Mouse (Mus musculus) heart, embryonic 15.5 days (tissue): ENCODE results near the gene Prdm2. TPM values are rescaled to one million over a fixed set of nuclear protein-coding genes. Genes with fewer than 3 reads are reported as not detected.

Experiments used
- ATAC-seq: fragments of 200-750 bp; cut with Nextera tagmentation; replicated peaks from 2 replicates; pipeline ENCODE4 v1.8.0; 2017; ENCODE audit warnings: low read depth, moderate TSS enrichment; ENCODE audit not compliant: insufficient number of reproducible peaks, insufficient read depth, low FRiP score
- H3K27ac ChIP-seq: fragments of 300-500 bp; sonication (generic); 2 replicates; pipeline ENCODE4 v1.5.1; 2015; ENCODE audit warnings: mild to moderate bottlenecking, inconsistent platforms
- H3K27me3 ChIP-seq: fragments of 300-500 bp; sonication (generic); 2 replicates; pipeline ENCODE4 v1.6.1; 2015; ENCODE audit warnings: inconsistent platforms
- H3K36me3 ChIP-seq: fragments of 300-500 bp; sonication (generic); 2 replicates; pipeline ENCODE4 v1.6.1; 2015; ENCODE audit warnings: mild to moderate bottlenecking, inconsistent platforms
- H3K4me1 ChIP-seq: fragments of 300-500 bp; sonication (generic); replicated peaks from 2 replicates; pipeline ENCODE4 v1.6.1; 2015; ENCODE audit warnings: inconsistent platforms
- H3K4me2 ChIP-seq: fragments of 300-500 bp; sonication (generic); 2 replicates; pipeline ENCODE4 v1.6.1; 2015; ENCODE audit warnings: inconsistent platforms, mild to moderate bottlenecking, moderate library complexity
- H3K4me3 ChIP-seq: fragments of 300-500 bp; sonication (generic); 2 replicates; pipeline ENCODE4 v1.5.1; 2015; ENCODE audit warnings: mild to moderate bottlenecking, inconsistent platforms
- H3K9ac ChIP-seq: fragments of 300-500 bp; sonication (generic); 2 replicates; pipeline ENCODE4 v1.6.1; 2015; ENCODE audit warnings: mild to moderate bottlenecking, inconsistent platforms
- H3K9me3 ChIP-seq: fragments of 300-500 bp; sonication (generic); replicated peaks from 2 replicates; pipeline ENCODE4 v1.6.1; 2016; ENCODE audit warnings: inconsistent platforms
- WGBS: fragments of 180-500 bp; shearing (Covaris S2); methylation state at CpG from one replicate; pipeline ENCODE4 v1.1.7; 2015; ENCODE audit warnings: mixed read lengths; 5-methylcytosine and 5-hydroxymethylcytosine counted together
- polyA plus RNA-seq: library from polyadenylated mRNA; unstranded; fragments of >200 nt; fragmentation: Nextera tagmentation; extraction: Ambion mirVana; gene quantifications from 2 replicates; pipeline ENCODE4 v1.2.1, GENCODE M21; 2015

The Prdm2 gene
- 6.6 and 7.8 TPM in 2 replicates for polyA plus RNA-seq

DNA sequence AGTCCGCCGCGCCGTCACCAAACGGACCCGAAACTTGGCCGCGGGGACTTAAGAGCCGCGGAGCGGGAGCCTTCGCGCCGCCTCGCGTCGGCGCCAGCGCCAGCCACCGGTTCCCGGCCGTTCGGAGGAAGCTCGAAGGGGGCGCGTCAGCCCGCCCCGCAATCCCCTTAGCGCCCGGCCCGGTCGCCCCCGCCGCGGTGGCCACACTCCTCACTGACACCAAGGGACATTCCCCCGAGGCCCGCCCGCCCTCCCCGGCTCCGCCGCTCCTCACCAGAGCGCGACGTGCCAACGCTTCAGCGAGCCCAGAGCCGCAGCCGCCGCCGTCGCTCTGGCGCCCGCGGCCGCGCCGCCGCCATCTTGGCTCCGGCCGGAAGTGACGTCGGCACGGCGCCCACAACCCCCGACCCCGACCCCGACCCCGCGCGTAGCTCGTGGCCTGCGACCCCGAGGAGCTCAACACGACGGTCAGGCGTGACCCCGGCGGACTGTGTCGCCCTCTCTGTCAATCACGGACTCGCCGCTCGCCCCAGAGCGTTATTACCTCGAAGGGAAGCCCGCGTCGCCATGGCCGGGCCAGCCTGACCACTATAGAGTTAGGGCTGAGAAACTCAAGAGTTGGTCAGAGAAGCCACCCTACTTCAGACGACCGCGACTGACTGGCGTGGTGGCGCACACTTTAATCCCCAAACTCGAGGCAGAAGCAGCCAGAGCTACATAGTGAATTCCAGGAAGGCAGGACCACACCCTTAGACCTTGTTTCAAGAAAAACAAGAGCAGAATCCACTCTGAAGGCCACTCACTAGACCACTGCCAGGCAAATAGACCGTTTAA is at the start of gene Prdm2:
Gene Prdm2 (minus strand): TSS at position 655 of the 834 bp plus-strand sequence.
- H3K4me2 ChIP-seq = peak within 1 kb of the TSS; percentile 82
- peak within 1 kb of the TSS; percentile 89 for H3K4me3 ChIP-seq
- peak within 1 kb of the TSS; percentile 84 for H3K9ac ChIP-seq
- no peaks in the 10 kb centered on the region for H3K36me3 ChIP-seq
- peak within 1 kb of the TSS; percentile 72 for H3K27ac ChIP-seq
- 0 out of 2 replicates have a peak, but pooled peaks cover 3% of the 10 kb centered on the region for H3K27me3 ChIP-seq
- H3K9me3 ChIP-seq = no peaks in the 10 kb centered on the region
- ATAC-seq = peak; percentile 76
- peaks cover 9% of the 10 kb centered on the region for H3K4me1 ChIP-seq
- 2% methylated on average over 94 of the region's 96 CpGs for WGBS

DNA sequence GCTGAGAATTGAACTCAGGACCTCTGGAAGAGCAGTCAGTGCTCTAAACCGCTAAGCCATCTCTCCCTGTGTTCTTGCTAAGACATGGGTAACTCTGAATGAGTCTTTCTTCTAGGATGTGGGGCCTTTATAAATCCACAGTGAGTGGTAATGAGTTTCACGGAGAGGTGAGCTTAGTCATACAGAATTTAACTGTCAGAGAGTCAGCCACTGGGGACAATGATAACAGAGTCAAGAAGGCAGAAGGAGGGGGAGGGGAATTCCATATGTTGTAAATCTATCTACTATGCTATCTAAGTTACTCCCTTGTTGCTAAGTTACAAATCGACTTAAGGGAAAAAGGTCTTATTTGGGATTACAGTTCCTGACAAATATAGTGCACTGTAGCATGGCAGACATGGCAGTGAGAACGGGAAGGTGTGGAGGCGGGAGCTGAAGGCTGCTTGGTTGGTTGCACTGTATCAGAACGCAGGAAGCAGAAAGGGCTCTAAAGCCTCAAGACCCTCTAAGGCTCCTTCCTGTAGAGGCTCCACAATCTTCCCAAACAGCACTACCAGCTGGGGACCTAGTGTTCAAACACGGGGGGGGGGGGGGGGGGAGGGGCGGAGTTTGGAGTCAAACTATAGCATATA is 47.0 kb upstream of the Prdm2 start:
- WGBS = 34% methylated on average over 8 of the region's 8 CpGs
- ATAC-seq = no peak

DNA sequence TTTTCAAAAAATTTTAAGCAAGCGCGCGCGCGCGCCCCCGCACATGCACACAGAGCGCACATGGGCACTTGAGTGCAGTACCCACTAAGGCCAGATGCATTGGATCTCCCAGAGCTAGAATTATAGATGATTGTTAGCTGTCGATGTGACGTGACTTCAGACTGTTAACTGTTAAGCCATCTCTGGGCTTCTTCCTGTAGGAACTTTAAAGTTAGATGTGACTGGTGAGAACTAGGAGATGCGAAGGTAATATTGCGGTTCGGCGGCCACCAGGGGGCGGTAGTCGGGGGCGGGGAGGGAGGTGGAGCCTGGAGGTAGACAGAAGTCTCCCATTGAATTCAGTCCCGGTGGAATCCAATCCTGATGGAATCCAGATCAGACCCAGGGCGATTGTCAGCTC is 45.7 kb upstream of the Prdm2 start:
- Histone ChIP-seq H3K27me3 (no peaks in the 10 kb centered on the region), H3K4me3 (no peak overlapping the region), H3K4me1 (peaks cover 5% of the 10 kb centered on the region; the same call in 1 of the 2 replicates), H3K27ac (no peak overlapping the region), H3K36me3 (no peaks in the 10 kb centered on the region), H3K9me3 (no peaks in the 10 kb centered on the region), H3K9ac (no peak overlapping the region), H3K4me2 (peak overlapping the region; percentile 46)
- no peak for ATAC-seq
- WGBS = 31% methylated on average over 19 of the region's 19 CpGs

More for the DNA sequence above, 47.0 kb upstream of the Prdm2 start:
- Histone ChIP-seq H3K9ac (no peak overlapping the region), H3K27me3 (no peaks in the 10 kb centered on the region), H3K9me3 (no peaks in the 10 kb centered on the region), H3K27ac (no peak overlapping the region), H3K36me3 (no peaks in the 10 kb centered on the region), H3K4me2 (no peak overlapping the region), H3K4me3 (no peak overlapping the region), H3K4me1 (peaks cover 5% of the 10 kb centered on the region; the same call in 1 of the 2 replicates)

DNA sequence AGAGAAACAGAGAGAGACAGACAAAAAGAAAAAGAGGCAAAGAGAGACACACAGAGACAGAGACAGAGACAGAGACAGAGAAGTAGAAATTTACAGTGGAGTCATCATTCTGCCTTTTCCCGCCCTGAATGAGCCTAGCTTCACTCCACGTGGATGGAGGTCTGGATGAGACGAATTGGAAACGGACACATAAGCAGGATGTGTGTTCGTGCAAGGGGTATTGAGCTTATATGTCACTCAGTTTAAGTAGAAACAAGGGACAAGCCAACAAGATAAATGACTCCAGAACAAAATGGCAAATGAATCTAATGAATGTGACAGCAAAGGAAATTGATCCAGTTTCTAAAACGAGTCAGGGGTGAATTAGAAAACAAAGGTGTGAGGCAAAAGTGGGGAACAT is 45.2 kb upstream of the Prdm2 start:
- H3K27ac ChIP-seq = no peak overlapping the region
- WGBS = 48% methylated on average over 6 of the region's 6 CpGs
- no peaks in the 10 kb centered on the region for H3K9me3 ChIP-seq
- no peaks in the 10 kb centered on the region for H3K27me3 ChIP-seq
- no peaks in the 10 kb centered on the region for H3K36me3 ChIP-seq
- ATAC-seq = no peak
- no peak overlapping the region for H3K9ac ChIP-seq
- H3K4me3 ChIP-seq = no peak overlapping the region
- peaks cover 5% of the 10 kb centered on the region; the same call in 1 of the 2 replicates for H3K4me1 ChIP-seq
- H3K4me2 ChIP-seq = no peak overlapping the region

DNA sequence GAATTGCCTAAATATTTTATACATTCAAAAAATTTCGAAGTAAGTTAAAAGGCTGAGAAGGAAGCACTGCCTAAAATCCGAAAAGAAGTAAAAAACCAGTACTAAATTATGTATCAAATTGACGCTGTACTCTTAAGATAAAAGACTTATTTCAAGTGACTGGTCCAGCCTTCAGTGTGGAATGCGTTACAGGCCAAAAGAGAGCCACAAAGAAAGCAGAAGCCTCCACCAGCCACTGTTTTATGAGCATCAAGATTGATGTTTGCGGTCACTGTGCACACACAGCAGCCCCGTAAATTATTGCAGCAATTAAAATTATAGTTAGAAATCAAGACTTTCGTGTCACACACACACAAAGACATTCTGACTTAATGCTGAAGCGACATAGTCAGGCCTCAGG is 42.7 kb upstream of the Prdm2 start:
- 61% methylated on average over 8 of the region's 8 CpGs for WGBS
- no peak overlapping the region for H3K4me3 ChIP-seq
- no peaks in the 10 kb centered on the region for H3K9me3 ChIP-seq
- ATAC-seq = no peak
- no peak overlapping the region for H3K27ac ChIP-seq
- H3K9ac ChIP-seq = no peak overlapping the region
- no peaks in the 10 kb centered on the region for H3K36me3 ChIP-seq
- no peak overlapping the region for H3K4me2 ChIP-seq
- H3K4me1 ChIP-seq = peaks cover 5% of the 10 kb centered on the region; the same call in 1 of the 2 replicates
- no peaks in the 10 kb centered on the region for H3K27me3 ChIP-seq

DNA sequence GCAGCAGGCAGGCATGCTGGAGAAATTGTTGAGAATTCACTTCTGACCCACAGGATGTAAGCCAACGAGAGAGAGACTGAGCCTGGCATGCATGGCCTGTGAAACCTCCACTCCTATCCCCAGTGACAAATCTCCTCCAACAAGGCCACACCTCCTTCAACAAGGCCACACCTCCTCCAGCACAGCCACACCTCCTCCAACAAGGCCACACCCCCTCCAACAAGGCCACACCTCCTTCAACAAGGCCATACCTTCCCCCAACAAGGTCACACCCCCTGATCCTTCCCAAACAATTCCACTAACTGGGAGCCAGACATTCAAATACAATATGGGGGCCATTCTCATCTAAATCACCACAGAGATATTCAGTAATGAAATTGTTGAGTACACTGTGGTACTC is 40.6 kb upstream of the Prdm2 start:
- Histone ChIP-seq H3K36me3 (no peaks in the 10 kb centered on the region), H3K4me2 (no peak overlapping the region), H3K27ac (no peak overlapping the region), H3K27me3 (no peaks in the 10 kb centered on the region), H3K9ac (no peak overlapping the region), H3K4me3 (no peak overlapping the region), H3K9me3 (no peaks in the 10 kb centered on the region), H3K4me1 (peaks cover under 1% of the 10 kb centered on the region; the same call in 1 of the 2 replicates)
- no peak for ATAC-seq
- 88% methylated on average over 1 of the region's 1 CpGs for WGBS

DNA sequence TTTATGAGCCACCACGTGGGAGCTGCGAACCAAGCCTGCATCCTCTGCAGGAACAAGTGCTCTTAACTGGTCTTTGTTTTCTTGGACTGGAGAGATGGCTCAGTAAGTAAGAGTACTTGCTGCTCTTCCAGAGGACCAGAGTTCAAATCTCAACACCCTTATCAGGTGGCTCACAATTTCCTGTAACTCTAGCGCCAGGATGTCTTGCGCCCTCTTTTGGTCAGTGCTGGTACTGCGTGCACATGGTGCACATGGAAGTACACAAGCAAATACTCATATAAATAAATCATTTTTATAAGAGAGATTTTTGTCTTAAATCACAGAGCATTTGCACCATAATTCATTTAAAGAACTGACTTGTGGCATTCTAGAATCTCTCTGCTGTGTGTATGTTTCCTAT is 35.3 kb upstream of the Prdm2 start:
- Histone ChIP-seq H3K27me3 (no peaks in the 10 kb centered on the region), H3K4me1 (no peaks in the 10 kb centered on the region), H3K36me3 (no peaks in the 10 kb centered on the region), H3K9me3 (no peaks in the 10 kb centered on the region), H3K9ac (no peak overlapping the region), H3K4me3 (no peak overlapping the region), H3K4me2 (no peak overlapping the region), H3K27ac (no peak overlapping the region)
- ATAC-seq = no peak
- 78% methylated on average over 5 of the region's 5 CpGs for WGBS

DNA sequence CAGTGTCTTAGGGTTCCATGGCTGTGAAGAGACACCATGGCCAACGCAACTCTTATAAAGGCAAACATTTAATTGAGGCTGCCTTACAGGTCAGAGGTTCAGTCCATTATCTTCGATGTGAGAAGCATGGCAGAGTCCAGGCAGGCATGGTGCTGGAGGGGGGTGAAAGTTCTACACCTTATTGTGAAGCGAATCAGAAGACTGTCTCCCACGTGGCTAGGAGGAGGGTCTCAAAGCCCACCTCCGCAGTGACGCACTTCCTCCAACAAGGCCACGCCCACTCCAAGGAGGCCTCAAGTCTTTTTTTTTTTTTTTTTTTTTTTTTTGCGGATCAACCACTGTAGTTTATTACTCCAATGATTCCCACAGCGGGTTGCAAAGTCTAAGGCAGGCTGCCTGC is 28.5 kb upstream of the Prdm2 start:
- WGBS = 70% methylated on average over 9 of the region's 9 CpGs
- Histone ChIP-seq H3K9ac (no peak overlapping the region), H3K27me3 (no peaks in the 10 kb centered on the region), H3K9me3 (no peaks in the 10 kb centered on the region), H3K27ac (no peak overlapping the region), H3K4me1 (peaks cover 4% of the 10 kb centered on the region; the same call in 1 of the 2 replicates), H3K4me2 (no peak overlapping the region), H3K36me3 (no peaks in the 10 kb centered on the region), H3K4me3 (no peak overlapping the region)
- no peak for ATAC-seq

DNA sequence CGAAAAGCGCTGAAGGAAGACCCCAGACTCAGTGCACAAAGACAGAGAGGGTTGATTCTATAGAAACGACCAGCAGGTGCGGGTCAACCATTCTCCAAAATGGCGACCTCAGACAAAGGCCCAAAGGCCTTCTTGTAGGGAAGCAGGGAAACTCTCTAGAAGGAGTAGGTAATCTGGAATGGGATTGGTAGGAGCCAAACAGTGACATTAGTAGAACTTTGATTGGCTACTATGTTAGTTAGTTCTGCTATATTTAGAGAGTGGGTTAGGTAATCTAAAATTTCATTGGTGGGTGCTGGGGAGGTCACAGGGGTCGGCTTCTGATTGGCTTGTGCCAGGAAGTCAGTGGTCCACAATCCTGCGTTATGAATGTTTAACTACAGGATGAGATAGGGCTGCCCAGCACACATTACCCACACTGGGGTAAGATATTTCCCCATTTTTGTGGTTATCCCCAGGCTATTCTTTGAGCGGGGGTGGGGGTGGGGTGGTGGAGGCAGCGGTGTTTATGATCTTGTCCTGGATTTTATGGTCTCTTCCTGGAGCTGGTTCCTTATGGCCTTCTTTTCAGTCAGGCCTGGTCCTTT is 26.9 kb upstream of the Prdm2 start:
- Histone ChIP-seq H3K27ac (no peak overlapping the region), H3K36me3 (no peaks in the 10 kb centered on the region), H3K4me3 (no peak overlapping the region), H3K4me1 (peaks cover 4% of the 10 kb centered on the region; the same call in 1 of the 2 replicates), H3K9me3 (no peaks in the 10 kb centered on the region), H3K27me3 (no peaks in the 10 kb centered on the region), H3K4me2 (no peak overlapping the region), H3K9ac (no peak overlapping the region)
- ATAC-seq = no peak
- WGBS = 83% methylated on average over 9 of the region's 9 CpGs

DNA sequence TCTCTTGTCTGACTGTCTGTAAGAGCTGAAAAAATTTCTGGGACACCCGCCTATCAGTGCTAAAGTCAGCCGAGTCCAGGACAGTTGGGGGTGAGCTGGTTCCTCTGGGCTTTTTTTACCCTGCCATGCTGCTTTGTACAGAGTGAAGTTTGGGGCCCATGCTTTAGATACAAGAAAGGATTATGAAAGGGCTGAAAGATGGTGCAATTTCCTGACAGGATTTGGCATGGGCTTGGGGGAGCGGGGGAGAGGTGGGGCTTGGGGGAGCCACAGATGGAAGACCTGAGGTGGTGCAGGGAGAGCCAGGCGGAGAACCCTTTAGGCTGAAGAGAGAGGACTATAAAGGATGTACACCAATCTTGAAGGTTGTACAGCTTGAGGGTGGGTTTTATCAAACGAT is 26.3 kb upstream of the Prdm2 start:
- Histone ChIP-seq H3K27me3 (no peaks in the 10 kb centered on the region), H3K9ac (no peak overlapping the region), H3K4me3 (no peak overlapping the region), H3K27ac (no peak overlapping the region), H3K36me3 (no peaks in the 10 kb centered on the region), H3K9me3 (no peaks in the 10 kb centered on the region), H3K4me2 (no peak overlapping the region), H3K4me1 (peaks cover 4% of the 10 kb centered on the region; the same call in 1 of the 2 replicates)
- no peak for ATAC-seq
- 83% methylated on average over 5 of the region's 5 CpGs for WGBS

DNA sequence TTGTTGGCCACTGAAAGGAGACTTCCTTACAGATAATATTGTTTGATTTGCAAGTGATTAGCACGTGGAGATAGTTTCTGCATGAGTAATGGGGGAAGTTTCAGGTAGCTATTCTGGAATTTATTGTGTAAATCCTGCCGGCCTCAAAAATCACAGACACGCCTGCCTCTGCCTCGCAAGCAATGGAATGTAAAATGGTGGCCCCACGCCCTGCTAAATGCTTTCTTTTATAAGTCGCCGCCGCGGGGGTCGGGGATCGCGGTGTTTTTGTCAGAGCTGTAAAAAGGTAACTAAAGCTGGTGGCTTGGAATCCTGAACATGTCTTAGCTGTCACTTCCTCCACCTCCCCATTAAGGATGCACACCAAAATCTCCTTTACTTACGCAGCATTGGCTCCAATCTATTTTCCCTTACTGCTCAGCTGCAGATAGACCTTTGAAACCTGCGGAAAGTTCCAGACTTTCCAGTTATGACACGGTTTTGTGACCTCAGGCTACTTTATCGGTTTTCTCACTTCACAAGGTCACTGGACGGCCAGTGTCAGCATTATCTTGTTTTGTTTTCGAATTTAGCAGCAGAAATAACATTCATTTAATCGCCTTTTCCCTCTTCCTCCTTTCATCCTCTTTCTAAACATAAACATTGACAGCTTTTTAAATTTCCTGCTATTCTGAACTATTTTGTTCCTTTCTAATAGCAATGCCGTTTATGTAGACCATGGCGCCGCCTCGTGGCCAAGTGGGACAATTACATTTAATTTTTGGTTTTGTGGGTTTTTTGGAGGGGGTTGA is 25.6 kb upstream of the Prdm2 start:
- peaks cover 4% of the 10 kb centered on the region; the same call in 1 of the 2 replicates for H3K4me1 ChIP-seq
- no peaks in the 10 kb centered on the region for H3K9me3 ChIP-seq
- ATAC-seq = no peak
- H3K9ac ChIP-seq = 0 out of 2 replicates have a peak overlapping the region, but pooled peaks have one; percentile 11
- H3K36me3 ChIP-seq = no peaks in the 10 kb centered on the region
- no peaks in the 10 kb centered on the region for H3K27me3 ChIP-seq
- peak overlapping the region; percentile 50 for H3K4me2 ChIP-seq
- 19% methylated on average over 23 of the region's 23 CpGs for WGBS
- H3K4me3 ChIP-seq = peak overlapping the region; percentile 17
- H3K27ac ChIP-seq = no peak overlapping the region
